Mouse (Mus musculus) erythroid progenitor cell, adult 5-6 weeks (primary cell): Measurements from ENCODE around the gene Cep85l. TPM values are rescaled to one million over a fixed set of nuclear protein-coding genes. Genes with fewer than 3 reads are reported as not detected.

Experiments
- ATAC-seq: replicated peaks from 2 replicates; pipeline ENCODE4 v1.8.0; 2016; ENCODE audit warnings: moderate number of reproducible peaks, mild to moderate bottlenecking, moderate TSS enrichment, inconsistent platforms; ENCODE audit not compliant: poor library complexity, low FRiP score, severe bottlenecking
- total RNA-seq, 2 experiments: library from RNA; stranded (forward) in 1 of 2; stranded (reverse) in 1 of 2; fragments of 150-400 nt in 1 of 2; fragments of 186-747, 209-891 nt in 1 of 2; gene quantifications; 2 replicates each; pipeline versions ENCODE4 v1.2.3 to v1.2.4; 2015 to 2017; ENCODE audit warnings: low replicate concordance in 2 of 2

Gene Cep85l
- total RNA-seq (2015; ENCODE audit: low replicate concordance) (3.8 and 7.6 TPM in 2 replicates), total RNA-seq (2017; ENCODE audit: low replicate concordance) (4.9 and 10.9 TPM in 2 replicates)

DNA sequence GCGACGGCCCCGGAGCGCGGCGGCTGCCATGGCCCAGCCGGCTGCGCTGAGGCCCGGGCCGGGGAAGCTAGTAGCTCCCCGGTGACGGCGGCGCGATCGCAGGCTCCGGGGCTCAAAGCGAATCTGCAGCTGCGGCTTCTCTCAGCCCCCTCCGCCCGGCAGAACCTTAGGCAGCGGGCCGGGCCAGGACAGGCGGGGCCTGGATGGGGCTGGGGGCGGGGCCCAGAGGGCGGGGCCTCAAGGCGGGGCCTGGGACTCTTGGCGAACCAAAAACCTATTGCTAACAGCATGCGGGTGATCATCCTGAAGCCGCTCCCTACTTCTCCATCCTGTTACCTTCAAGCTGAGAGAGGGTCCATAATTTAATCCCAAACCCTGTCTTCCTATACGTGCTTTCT, at the start of gene Cep85l:
Gene Cep85l (minus strand): TSS at position 239 of the 398 bp plus-strand sequence.
- ATAC-seq: peak; percentile 94

- no peak for ATAC-seq
Measured at GRCm38 (mm10) chr10:53428695-53429447, 49.1 kb upstream of the Cep85l start.

- no peak for ATAC-seq
Measured at GRCm38 (mm10) chr10:53426524-53426923, 46.8 kb upstream of the Cep85l start.

- no peak for ATAC-seq
Measured at GRCm38 (mm10) chr10:53423091-53423490, 43.3 kb upstream of the Cep85l start.

GRCm38 (mm10) chr10:53422206-53422605, 42.5 kb upstream of the Cep85l start:
- no peak for ATAC-seq

- no peak for ATAC-seq
Measured at GRCm38 (mm10) chr10:53421613-53422012, 41.9 kb upstream of the Cep85l start.

- ATAC-seq: no peak
Measured at GRCm38 (mm10) chr10:53420069-53420468, 40.3 kb upstream of the Cep85l start.

- no peak for ATAC-seq
Measured at GRCm38 (mm10) chr10:53419139-53419935, 39.6 kb upstream of the Cep85l start.

DNA sequence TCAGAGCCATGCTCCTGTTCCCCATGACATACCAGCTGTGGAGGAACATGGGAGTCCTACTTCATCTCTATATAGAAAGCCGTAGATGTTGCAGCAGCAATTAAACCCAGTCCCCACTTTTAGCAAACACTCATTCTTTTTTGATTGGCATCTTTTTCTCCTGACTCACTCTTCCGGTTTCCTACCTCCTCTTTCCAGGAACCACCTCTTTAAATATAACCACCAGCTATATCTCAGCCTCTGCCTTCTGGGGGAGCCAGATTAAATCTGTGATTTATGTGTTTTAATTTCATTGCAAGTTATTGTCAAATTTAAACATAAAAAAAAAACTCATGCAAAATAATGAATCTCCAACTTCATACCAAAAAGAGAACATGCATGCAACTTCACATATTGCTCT, 37.3 kb upstream of the Cep85l start:
- no peak for ATAC-seq

- no peak for ATAC-seq
Measured at GRCm38 (mm10) chr10:53416152-53416712, 36.5 kb upstream of the Cep85l start.

- ATAC-seq: no peak
Measured at GRCm38 (mm10) chr10:53415252-53415651, 35.5 kb upstream of the Cep85l start.

DNA sequence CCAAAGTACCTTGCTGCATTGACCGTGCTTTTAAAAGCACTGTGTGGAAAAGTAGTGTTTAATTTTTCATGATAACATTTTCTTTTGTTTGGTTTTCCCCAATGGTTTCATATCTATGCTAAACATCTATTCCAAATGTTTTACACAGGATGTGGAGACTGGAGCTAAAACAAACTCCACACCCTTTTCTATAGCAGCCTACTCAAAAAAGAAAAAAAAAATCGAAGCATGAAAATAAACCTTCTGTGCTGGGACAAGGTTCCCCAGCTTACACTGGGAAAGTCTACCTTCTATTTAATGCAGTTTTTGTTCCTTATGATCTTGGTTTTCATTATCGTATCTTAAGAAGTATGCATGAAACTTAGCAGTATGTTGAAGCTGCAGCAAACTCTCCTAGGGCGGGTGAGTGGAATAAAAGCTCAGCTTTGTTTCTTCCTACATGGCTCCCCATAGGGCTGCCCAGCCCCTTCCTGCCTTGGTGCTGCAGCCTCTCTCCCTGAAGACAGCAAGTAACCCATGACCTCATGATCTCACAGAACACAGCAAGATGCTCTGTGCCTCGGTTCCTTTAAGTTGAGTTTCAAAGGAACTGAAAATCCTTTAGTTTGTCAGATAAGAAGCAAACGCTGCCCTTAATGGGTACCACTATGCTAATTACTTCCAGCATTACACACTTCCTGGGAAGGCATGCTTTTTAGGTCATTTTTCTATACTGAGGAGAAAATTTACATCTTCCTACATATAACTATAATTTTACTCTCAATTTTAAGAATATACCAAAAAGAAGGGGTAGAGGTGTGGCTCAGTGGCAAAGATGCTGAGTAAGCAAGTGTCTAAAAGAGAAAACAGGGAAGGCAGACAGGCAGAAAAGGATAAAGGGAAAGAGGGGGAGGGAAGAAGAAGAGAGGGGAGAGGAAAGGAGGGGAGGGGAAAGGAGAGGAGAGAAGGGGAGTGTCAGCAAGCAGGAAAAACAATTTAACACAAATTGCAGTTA, 34.6 kb upstream of the Cep85l start:
- ATAC-seq: no peak

GRCm38 (mm10) chr10:53412936-53413335, 33.2 kb upstream of the Cep85l start:
- no peak for ATAC-seq

GRCm38 (mm10) chr10:53412165-53412564, 32.4 kb upstream of the Cep85l start:
- no peak for ATAC-seq

- no peak for ATAC-seq
Measured at GRCm38 (mm10) chr10:53410831-53411230, 31.1 kb upstream of the Cep85l start.

- no peak for ATAC-seq
Measured at GRCm38 (mm10) chr10:53407422-53407821, 27.7 kb upstream of the Cep85l start.

- ATAC-seq: no peak
Measured at GRCm38 (mm10) chr10:53406845-53407244, 27.1 kb upstream of the Cep85l start.

- no peak for ATAC-seq
Measured at GRCm38 (mm10) chr10:53402293-53402692, 22.5 kb upstream of the Cep85l start.

- no peak for ATAC-seq
Measured at GRCm38 (mm10) chr10:53399053-53399452, 19.3 kb upstream of the Cep85l start.

DNA sequence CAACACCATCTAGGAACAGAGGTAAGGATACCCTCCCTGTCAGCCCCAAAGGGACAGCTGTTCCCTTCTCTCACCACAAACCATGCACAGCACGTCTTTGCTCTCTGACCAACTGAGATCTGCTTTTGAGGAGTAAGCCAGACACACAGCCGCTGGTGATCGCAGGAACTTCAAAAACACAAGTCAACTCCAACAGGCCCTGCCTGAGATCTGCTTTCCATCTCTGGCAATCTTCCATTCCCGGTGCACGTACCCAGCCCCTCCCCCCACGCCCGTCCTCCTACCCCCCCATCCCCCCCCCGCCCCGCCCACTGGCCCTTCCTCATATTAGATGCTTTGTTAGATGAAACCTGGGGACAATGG, 18.8 kb upstream of the Cep85l start:
- ATAC-seq: no peak
